Mouse (Mus musculus): ENCODE results near the gene Grb2.

Gene Grb2

GRCm38 (mm10) chr11:115708209-115708876 lies at the start of gene Grb2:
Gene Grb2 (minus strand): TSS chr11:115708597.
- DNase-seq (ENCODE audit: low spot score in 2 of 2): peak; percentile 97 to 98

GRCm38 (mm10) chr11:115753485-115753884 lies 45.1 kb upstream of the Grb2 start:
- no peak for DNase-seq (ENCODE audit: low spot score in 2 of 2)

GRCm38 (mm10) chr11:115752653-115753052 lies 44.3 kb upstream of the Grb2 start:
- DNase-seq (ENCODE audit: low spot score in 2 of 2): no peak

GRCm38 (mm10) chr11:115751725-115752124 lies 43.3 kb upstream of the Grb2 start:
- no peak for DNase-seq (ENCODE audit: low spot score in 2 of 2)

- no peak for DNase-seq (ENCODE audit: low spot score in 2 of 2)
Observed at GRCm38 (mm10) chr11:115749834-115750233, 41.4 kb upstream of the Grb2 start.

- DNase-seq (ENCODE audit: low spot score in 2 of 2): no peak
Observed at GRCm38 (mm10) chr11:115747351-115747750, 39.0 kb upstream of the Grb2 start.

GRCm38 (mm10) chr11:115746762-115747161 lies 38.4 kb upstream of the Grb2 start:
- DNase-seq (ENCODE audit: low spot score in 2 of 2): no peak

- no peak for DNase-seq (ENCODE audit: low spot score in 2 of 2)
Observed at GRCm38 (mm10) chr11:115746109-115746508, 37.7 kb upstream of the Grb2 start.

- no peak for DNase-seq (ENCODE audit: low spot score in 2 of 2)
Observed at GRCm38 (mm10) chr11:115744385-115744784, 36.0 kb upstream of the Grb2 start.

- DNase-seq (ENCODE audit: low spot score in 2 of 2): no peak
Observed at GRCm38 (mm10) chr11:115742926-115743325, 34.5 kb upstream of the Grb2 start.

- no peak for DNase-seq (ENCODE audit: low spot score in 2 of 2)
Observed at GRCm38 (mm10) chr11:115741070-115741469, 32.7 kb upstream of the Grb2 start.

- no peak for DNase-seq (ENCODE audit: low spot score in 2 of 2)
Observed at GRCm38 (mm10) chr11:115738275-115738885, 30.0 kb upstream of the Grb2 start.

- DNase-seq (ENCODE audit: low spot score in 2 of 2): no peak
Observed at GRCm38 (mm10) chr11:115737608-115738208, 29.3 kb upstream of the Grb2 start.

GRCm38 (mm10) chr11:115734041-115734686 lies 25.8 kb upstream of the Grb2 start:
- no peak for DNase-seq (ENCODE audit: low spot score in 2 of 2)

GRCm38 (mm10) chr11:115723231-115723630 lies 14.8 kb upstream of the Grb2 start:
- DNase-seq (ENCODE audit: low spot score in 2 of 2): no peak

- peak; percentile 78 to 89 for DNase-seq (ENCODE audit: low spot score in 2 of 2)
Observed at GRCm38 (mm10) chr11:115722638-115723037, 14.2 kb upstream of the Grb2 start.

GRCm38 (mm10) chr11:115717660-115718390 lies 9.4 kb upstream of the Grb2 start:
- no peak for DNase-seq (ENCODE audit: low spot score in 2 of 2)

GRCm38 (mm10) chr11:115716410-115717338 lies 8.3 kb upstream of the Grb2 start:
- no peak for DNase-seq (ENCODE audit: low spot score in 2 of 2)

GRCm38 (mm10) chr11:115714491-115714890 lies 6.1 kb upstream of the Grb2 start:
- DNase-seq (ENCODE audit: low spot score in 2 of 2): no peak

GRCm38 (mm10) chr11:115713447-115713846 lies 5.0 kb upstream of the Grb2 start:
- DNase-seq (ENCODE audit: low spot score in 2 of 2): no peak

Measured in urinary bladder, postnatal 4 days (tissue).